Mouse (Mus musculus): Measurements from ENCODE around the gene Prom1. TPM values are rescaled to one million over a fixed set of nuclear protein-coding genes. Genes with fewer than 3 reads are reported as not detected.

The Prom1 gene
- polyA plus RNA-seq, 1 experiment from 2014 or later, result 116 TPM

GRCm38 (mm10) chr5:43953241-43953640 lies 148.6 kb downstream of the Prom1 start:
- H3K27ac ChIP-seq, result no peak overlapping the region
- 74% methylated on average over 1 of the region's 1 CpGs for WGBS

DNA sequence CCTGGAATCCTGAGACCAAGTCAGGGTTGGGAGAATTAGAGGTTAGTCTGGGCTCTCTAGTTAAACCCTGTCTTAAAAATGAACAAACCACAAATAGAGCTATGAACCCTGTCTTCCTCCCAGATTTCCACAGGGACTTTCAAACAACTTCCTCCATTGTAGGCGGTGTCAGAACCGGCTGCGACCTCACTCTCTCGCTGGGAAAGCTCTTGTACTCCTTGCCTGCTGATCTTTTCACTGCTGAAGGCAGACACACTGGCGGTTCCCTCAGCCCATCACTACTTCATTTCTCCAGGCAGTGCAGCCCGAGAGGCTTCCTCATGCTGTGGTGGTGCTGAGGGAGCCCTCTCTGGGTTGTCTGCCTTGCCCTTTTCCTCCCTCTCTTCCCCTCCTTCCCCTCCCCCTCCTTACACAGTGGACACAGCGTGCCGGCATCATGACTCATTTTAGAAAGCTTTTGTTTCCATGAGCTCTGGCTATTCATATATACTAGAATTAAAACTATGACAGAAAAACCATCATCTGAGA lies 153.0 kb downstream of the Prom1 start:
- H3K9me3 ChIP-seq, result no peaks in the 10 kb centered on the region
- peak overlapping the region; percentile 69 for H3K27ac ChIP-seq
- no peaks in the 10 kb centered on the region for H3K36me3 ChIP-seq
- 4% methylated on average over 8 of the region's 8 CpGs for WGBS
- H3K4me3 ChIP-seq, result peak overlapping the region; percentile 51
- peaks cover 22% of the 10 kb centered on the region for H3K4me1 ChIP-seq (replicated peaks)
- DNase-seq (ENCODE audit: low spot score), result peak; percentile 38
- H3K27me3 ChIP-seq (ENCODE audit: insufficient read depth, poor library complexity, severe bottlenecking), result peaks cover 7% of the 10 kb centered on the region; the same call in 1 of the 2 replicates

More at GRCm38 (mm10) chr5:43953241-43953640, 148.6 kb downstream of the Prom1 start:
- H3K4me1 ChIP-seq (replicated peaks), result peaks cover 17% of the 10 kb centered on the region
- H3K27me3 ChIP-seq (ENCODE audit: insufficient read depth, poor library complexity, severe bottlenecking), result 0 out of 2 replicates have a peak, but pooled peaks cover under 1% of the 10 kb centered on the region
- DNase-seq (ENCODE audit: low spot score), result no peak
- H3K4me3 ChIP-seq, result no peak overlapping the region
- H3K9me3 ChIP-seq, result no peaks in the 10 kb centered on the region
- no peaks in the 10 kb centered on the region for H3K36me3 ChIP-seq

GRCm38 (mm10) chr5:43948111-43948743 lies 153.6 kb downstream of the Prom1 start:
- Histone ChIP-seq H3K27me3 (ENCODE audit: insufficient read depth, poor library complexity, severe bottlenecking) (peaks cover 7% of the 10 kb centered on the region; the same call in 1 of the 2 replicates), H3K4me1 (replicated peaks) (peaks cover 21% of the 10 kb centered on the region), H3K9me3 (no peaks in the 10 kb centered on the region), H3K27ac (peak overlapping the region; percentile 70), H3K4me3 (peak overlapping the region; percentile 51), H3K36me3 (no peaks in the 10 kb centered on the region)
- 2% methylated on average over 27 of the region's 27 CpGs for WGBS
- peak; percentile 61 for DNase-seq (ENCODE audit: low spot score)

DNA sequence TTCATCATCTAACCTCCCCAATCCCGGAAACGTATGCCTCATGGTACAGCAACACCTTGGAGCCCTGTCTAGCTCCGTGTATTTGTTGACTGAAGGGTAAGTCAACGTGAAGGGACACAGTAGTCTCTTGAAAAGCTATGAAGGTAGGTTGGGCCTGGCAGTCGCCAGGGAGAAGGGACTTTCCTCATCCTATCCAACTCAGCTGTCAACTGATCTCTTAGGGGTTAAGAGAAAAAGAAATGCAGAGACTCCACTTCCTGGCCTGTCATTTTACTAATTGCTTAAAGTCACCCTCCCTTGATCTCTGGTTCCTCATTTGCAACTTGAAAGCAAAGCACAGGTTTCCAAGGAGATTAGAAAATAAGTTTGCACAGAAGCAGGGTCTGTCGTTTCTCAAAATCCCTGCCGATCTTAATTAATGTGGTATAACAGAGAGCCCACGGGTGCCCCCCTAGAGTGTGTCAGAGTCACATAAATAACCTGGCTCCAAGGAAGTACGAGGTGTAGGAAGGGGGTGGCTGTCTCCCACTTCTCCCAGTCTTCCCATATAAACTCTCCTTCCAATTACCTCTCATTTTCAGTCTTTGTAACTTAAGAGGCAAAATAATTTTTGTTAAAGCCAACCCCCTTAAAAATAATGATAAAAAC lies 154.4 kb downstream of the Prom1 start:
- no peaks in the 10 kb centered on the region for H3K36me3 ChIP-seq
- no peak for DNase-seq (ENCODE audit: low spot score)
- H3K27me3 ChIP-seq (ENCODE audit: insufficient read depth, poor library complexity, severe bottlenecking), result peaks cover 7% of the 10 kb centered on the region; the same call in 1 of the 2 replicates
- peaks cover 21% of the 10 kb centered on the region for H3K4me1 ChIP-seq (replicated peaks)
- 48% methylated on average over 9 of the region's 9 CpGs for WGBS
- H3K4me3 ChIP-seq, result peak overlapping the region; percentile 51
- 0 out of 2 replicates have a peak overlapping the region, but pooled peaks have one; percentile 70 for H3K27ac ChIP-seq
- no peaks in the 10 kb centered on the region for H3K9me3 ChIP-seq

Other genes starting within 250 kb of the Prom1 start
- gene Cd38, start 233.5 kb downstream of the Prom1 start, polyA plus RNA-seq (2016; fragmentation: Nextera tagmentation; extraction: Ambion mirVana), result 6.4 and 7.7 TPM in 2 replicates
- gene Gm7879, start 188.9 kb downstream of the Prom1 start, polyA plus RNA-seq (2016; fragmentation: Nextera tagmentation; extraction: Ambion mirVana), result not detected in 2 replicates
- gene Fgfbp1, start 120.3 kb downstream of the Prom1 start, polyA plus RNA-seq (2016; fragmentation: Nextera tagmentation; extraction: Ambion mirVana), result 4.3 and 4.7 TPM in 2 replicates
- gene Tapt1, start 124.6 kb upstream of the Prom1 start, polyA plus RNA-seq (2016; fragmentation: Nextera tagmentation; extraction: Ambion mirVana), result 21.6 and 23.1 TPM in 2 replicates

All from hindbrain, embryonic 10.5 days (tissue).